Mouse (Mus musculus) fat pad, adult 2 months (tissue): Measurements from ENCODE around the gene Bnipl.
"Not testable (repeated sequence)": the region's sequence is repeated elsewhere in the genome, so short reads cannot be mapped to it uniquely, and the experiment has no call there.

Source experiments
- DNase-seq: peaks from one replicate; pipeline ENCODE4 v3.0.0-alpha.2; 2011; ENCODE audit warnings: low read depth, low spot score; ENCODE audit errors: extremely low read depth

The Bnipl gene

DNA sequence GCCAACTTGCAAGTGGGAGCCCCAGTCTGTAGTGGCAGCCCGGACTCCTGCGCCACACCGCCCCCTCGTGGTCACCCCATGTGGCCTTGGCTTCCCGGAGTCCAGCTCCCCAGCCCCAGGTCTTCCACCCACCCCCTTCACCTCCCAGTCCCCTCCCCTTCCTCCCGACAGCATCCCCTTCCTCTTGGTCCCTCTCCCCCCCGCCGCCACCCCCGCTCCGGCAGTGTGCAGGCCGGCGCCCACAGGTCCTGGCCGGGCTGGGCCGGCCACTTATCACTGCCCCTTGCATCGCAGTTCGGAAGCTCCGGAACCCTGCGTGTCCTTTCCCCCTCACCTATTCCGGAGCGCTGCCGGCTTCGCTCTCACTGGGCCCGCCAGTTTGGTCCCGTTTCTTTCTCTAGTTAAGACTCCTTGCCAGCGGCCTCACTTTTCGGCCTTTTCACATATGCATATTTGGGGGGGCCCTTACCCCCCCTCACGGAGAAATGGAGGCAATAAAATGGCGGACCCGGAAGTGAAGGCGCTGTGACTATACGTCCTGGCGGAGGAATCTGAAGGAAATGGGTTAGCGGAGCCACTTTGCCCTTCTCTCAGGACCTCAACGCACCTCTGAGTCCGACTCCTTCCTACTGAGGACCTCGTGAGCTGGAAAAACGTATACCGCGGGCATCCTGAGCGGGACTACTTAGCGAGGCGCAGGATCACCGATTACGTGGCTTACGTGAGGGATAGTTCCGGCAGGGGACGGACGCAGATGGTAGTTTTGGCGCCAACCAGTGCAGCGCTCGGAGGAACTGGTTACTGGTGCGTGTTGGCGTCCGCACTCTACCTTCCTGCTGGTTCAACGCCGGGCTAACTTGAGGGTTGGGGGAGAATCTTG is 33.5 kb downstream of the Bnipl start, which contains the start of gene Gabpb2:
TSS of gene Gabpb2 (minus strand) at position 662 of the 880 bp plus-strand sequence.
- no peak for DNase-seq

GRCm38 (mm10) chr3:95216655-95217254 is 34.2 kb downstream of the Bnipl start:
- DNase-seq: no peak

DNA sequence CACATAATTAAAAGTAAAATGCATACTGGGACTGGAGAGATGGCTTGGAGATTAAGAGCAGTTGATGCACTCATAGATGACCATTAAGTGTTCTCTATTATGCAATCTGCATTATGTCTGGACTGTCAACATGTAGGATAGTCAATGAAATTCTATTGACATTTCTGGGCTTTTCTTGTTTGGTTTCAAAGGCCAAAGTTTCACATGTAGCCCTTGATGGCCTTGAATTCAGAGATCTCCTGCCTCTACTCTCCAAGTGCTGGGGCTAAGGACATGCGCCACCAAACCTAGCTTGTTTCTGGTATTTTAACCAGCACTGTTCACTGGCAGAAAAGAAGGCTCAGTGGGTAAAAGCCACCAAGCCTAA is 37.4 kb downstream of the Bnipl start:
- no peak for DNase-seq

DNA sequence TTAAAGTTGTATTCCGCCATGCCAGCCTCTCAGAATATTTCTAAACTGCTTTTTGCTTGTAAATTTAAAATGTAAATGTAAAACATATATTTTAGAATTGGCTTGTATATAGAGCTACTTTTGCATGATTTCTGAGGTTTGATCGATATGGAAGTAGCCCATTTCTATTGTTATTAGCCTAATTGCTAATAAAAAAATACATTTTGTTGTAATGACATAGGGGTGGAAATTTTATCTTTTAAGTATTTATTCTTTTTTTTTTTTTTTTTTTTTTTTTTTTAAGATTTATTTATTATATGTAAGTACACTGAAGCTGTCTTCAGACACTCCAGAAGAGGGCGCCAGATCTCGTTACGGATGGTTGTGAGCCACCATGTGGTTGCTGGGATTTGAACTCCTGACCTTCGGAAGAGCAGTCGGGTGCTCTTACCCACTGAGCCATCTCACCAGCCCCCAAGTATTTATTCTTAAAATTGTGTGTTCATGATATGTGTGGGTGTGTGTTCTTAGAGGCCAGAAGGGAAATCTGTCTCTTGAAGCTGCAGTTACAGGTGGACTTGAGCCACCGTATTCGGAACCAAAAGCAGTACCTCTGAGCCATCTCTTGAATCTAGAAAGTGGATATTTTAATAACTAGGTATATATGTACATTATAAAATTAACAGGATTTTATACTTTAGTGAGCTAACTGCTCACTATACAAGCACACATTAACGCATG is 37.9 kb downstream of the Bnipl start:
- DNase-seq: not testable (repeated sequence)

DNA sequence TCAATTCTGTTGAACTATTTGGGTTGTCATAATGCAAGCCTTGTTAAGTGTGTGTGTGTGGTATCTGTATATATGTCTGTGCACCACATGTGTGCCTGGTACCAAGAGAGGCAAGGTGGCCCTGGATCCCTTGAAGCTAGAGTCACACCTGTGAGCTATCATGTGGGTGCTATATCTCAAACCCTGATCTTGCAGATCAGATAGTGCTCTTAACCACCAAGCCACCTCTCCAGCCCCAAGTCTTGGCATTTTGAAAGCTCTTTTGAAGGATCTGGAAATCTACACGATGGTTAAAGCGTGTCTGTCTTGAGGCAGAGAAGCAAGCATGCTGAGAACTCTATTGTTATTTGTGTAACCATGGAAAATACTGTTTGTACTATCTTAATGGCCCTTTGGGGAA is 40.4 kb downstream of the Bnipl start:
- DNase-seq: no peak

- no peak for DNase-seq
These were observed 42.7 kb downstream of the Bnipl start for GRCm38 (mm10) chr3:95208286-95208685.

GRCm38 (mm10) chr3:95203880-95204279 is 47.1 kb downstream of the Bnipl start:
- DNase-seq: no peak

DNA sequence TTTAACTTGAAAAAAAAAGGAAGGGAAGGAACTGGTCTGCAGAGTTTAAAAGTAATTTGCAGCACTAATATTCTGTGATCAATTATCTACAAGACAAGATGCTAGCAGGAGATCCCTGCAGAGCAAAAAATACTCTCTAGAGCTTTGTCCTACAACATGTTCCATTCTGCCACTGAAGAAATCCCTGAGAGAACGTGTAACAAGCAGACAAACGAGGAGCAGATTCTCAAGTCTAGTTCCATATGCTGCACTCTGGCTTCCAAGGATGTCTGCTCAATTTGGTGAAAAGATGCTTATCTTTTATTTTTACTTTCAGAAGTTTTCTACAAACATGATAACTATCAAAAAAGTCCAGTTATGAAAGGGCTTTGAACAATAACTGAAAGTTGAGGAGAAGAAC is 50.4 kb downstream of the Bnipl start:
- DNase-seq: no peak

DNA sequence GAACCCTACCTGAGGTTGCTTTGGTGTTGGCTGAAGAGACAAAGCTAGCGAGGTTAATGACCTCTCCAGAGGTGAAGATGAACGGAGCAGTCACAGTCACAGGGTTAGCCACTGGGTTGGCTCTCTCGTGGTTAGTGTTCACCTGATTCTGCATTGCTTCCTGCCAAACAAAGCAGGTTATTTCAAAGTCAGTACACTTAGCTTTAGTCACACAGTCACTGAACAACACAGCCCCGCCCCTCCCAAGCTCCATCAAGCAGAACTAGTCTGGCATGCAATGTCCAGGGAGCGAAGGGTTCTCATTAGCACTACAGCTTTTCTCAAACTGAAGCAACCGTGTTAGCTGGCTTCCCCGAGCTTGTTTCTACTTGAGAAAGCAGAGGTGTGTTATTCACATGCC is 50.9 kb downstream of the Bnipl start:
- DNase-seq: no peak

DNA sequence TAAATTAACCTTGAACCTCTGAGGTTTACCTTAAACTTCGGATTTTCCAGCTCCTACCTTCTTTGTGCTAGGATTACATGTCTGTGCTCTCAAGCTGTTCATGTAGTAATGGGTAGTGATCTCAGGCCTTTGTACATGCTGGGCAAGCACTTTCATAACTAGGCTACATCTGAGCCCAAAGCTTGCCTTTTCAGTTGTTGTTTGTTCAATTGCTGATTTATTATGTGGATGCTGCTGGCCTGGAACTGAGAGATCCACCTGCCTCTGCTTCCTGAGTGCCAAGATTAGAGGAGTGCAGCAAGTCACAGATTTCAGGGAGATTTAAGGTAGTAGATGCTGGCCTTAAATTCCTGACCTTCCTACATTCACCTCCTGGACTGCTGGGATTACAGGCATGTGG is 51.9 kb downstream of the Bnipl start:
- DNase-seq: no peak

DNA sequence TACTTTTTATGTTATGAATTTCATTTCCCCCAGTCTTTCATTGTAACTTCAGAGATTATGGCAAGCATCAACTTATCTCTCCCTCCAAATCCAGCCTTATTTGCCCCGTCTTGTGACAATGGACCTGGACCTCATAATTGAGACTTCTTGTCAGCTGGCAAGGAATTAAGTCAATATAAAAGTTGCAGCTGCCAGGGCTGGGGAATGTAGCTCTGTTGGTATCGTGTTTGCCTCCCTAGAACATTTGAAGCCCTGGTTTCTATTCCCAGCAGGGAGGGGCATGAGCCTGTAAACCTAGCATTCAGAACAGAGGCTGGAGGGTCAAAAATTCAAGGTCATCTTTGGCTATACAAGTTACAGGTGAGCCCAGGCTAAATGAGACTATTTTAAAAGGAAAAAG is 55.2 kb downstream of the Bnipl start:
- DNase-seq: no peak

GRCm38 (mm10) chr3:95194721-95195135 is 56.3 kb downstream of the Bnipl start:
- DNase-seq: peak; percentile 78
